Mouse (Mus musculus): Measurements from ENCODE around the gene Cacna2d4.

Cacna2d4 gene

GRCm38 (mm10) chr6:119220297-119220696 is 16.0 kb upstream of the Cacna2d4 start:
- intact Hi-C loops (cut with DNase I) = loop anchor here (2.0 kb wide), 2 partner anchors 129 to 213 kb away; no protein-coding TSS in a partner anchor

GRCm38 (mm10) chr6:119224451-119225195 is 11.7 kb upstream of the Cacna2d4 start:
- intact Hi-C loops (cut with DNase I) = no loop called here

DNA sequence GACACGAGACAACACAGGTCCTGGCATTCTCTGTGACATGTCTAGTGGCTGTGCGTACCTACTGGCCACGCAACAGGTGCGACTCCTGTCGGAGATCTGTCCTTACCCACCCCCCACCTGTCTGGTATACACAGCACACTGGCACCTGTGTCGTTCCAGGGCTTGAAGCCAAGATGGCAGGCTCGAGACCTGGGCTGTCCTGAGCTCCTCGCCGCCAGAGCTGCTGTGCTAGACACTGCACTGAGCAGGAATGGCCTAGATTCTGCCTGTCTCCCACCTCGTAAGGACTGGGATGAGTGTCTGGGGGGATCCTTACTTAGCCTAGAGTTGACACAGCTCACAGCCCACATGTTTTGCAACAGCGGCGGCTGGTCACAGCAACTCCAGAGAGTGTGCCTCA is 11.1 kb upstream of the Cacna2d4 start:
- intact Hi-C loops (cut with DNase I) = no loop called here

- intact Hi-C loops (cut with DNase I) = no loop called here
Measured at GRCm38 (mm10) chr6:119225731-119226130, 10.6 kb upstream of the Cacna2d4 start.

GRCm38 (mm10) chr6:119227001-119227400 is 9.3 kb upstream of the Cacna2d4 start:
- intact Hi-C loops (cut with DNase I) = no loop called here

GRCm38 (mm10) chr6:119228861-119229603 is 7.3 kb upstream of the Cacna2d4 start:
- intact Hi-C loops (cut with DNase I) = no loop called here

DNA sequence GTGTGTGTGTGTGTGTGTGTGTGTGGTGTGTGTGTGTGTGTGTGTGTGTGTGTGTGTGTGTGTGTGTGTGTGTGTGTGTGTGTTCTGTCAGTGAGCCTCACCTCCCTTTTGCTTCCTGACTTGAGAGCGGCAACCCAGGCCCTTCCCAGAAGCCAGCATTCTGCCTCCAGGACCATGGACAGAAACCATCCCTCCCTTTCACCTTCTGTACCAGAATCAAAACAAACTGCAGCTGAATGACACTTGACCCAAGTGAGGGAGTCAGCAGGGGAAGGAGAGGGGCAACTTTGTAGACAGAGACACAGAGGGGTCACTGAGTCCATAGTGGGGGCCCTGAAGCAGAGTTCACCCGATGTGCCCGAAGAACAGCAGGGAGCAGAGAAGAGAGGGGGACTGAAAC is 3.3 kb upstream of the Cacna2d4 start:
- intact Hi-C loops (cut with DNase I) = no loop called here

DNA sequence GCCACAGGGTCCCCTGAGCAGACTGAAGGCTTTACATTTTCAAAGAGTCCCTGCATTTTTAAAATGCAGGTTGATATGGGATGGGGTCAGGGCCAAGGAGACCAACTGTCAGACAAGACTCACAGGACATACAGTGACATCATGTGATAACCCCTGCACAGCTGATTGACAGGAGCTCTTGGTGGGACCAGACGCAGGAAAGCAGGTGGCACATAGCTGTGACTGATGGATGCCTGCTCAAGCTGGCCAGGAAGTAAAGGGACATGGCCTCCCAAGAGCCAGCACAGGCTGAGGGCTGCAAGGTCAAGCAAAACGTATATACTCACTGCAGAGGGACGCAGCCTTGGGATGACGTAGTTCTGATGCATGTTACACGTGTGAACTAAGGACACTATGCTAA is 885 bp upstream of the Cacna2d4 start:
- intact Hi-C loops (cut with DNase I) = loop anchor here (5.0 kb wide), 1 partner anchor 87 kb away; no protein-coding TSS in a partner anchor

DNA sequence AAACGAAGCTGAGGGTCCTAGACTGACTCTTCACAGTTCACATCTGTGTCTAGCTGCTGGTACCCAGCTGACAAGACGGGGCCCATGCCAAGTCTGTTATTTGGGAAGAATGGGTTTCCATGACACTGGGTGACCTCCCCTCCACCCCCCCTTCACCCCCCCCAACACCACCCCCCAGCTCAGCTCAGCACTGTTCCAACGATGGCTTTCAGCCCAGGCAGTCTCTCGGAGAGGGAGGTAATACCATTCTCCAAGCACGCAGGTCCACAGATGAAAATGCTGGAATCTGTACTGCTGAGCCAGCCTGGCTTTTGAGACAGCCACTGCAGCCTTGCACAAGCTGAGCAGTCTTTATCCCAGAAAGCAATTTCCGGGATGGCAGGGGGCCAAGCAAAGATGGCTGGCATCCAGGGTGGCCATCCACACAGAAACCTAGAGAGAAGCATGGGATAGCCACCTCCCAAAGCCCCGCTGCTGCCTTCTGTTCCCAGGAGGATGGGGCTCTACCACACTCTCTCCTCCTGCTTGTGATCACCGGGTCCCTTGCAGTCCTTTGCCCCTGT is 1.2 kb downstream of the Cacna2d4 start:
- intact Hi-C loops (cut with DNase I) = loop anchor here (5.0 kb wide), 1 partner anchor 85 kb away; no protein-coding TSS in a partner anchor

- intact Hi-C loops (cut with DNase I) = loop anchor here (5.0 kb wide), 1 partner anchor 83 kb away; no protein-coding TSS in a partner anchor
Measured at GRCm38 (mm10) chr6:119239341-119240005, 3.1 kb downstream of the Cacna2d4 start.

DNA sequence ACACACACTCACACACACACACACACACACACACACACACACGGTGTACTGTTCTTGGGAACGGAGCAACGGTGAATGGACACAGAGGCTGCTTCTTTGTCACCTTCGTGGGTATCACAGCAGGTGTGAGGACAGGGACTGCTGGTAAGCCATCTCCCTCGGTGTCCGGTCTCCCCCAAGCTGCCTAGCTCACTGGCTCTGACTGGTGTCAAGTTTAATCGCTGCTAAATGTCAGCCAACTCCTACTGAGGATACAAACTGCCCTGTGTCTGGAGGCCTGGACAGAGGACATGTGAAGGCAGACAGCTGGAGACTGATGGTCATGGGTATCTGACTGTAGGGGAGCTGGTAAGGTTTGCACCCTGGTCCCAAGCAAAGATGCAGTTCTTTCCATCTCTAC is 3.9 kb downstream of the Cacna2d4 start:
- intact Hi-C loops (cut with DNase I) = no loop called here

- intact Hi-C loops (cut with DNase I) = no loop called here
Measured at GRCm38 (mm10) chr6:119240871-119241705, 4.8 kb downstream of the Cacna2d4 start.

DNA sequence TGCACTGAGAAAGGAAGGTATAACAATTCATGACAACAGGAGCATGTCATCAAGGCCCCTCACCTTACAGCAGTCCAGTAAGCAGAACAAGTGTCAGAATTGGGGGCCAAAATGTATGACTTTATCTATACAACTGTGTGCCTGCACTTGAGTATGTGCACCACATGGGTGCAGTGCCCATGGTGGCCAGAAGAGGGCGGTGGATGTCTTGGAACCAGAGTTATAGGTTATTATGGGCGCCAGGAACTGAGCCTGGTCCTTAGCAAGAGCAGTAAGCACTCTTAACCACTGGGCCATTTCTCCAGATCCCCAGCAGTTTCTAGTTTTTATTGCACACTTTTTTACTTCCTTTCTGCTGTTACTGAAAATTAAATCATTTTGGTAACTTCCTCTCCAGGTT is 9.8 kb downstream of the Cacna2d4 start:
- intact Hi-C loops (cut with DNase I) = no loop called here

- intact Hi-C loops (cut with DNase I) = no loop called here
Measured at GRCm38 (mm10) chr6:119248578-119248977, 12.3 kb downstream of the Cacna2d4 start.

- intact Hi-C loops (cut with DNase I) = no loop called here
Measured at GRCm38 (mm10) chr6:119249726-119250125, 13.4 kb downstream of the Cacna2d4 start.

GRCm38 (mm10) chr6:119251704-119252103 is 15.4 kb downstream of the Cacna2d4 start:
- intact Hi-C loops (cut with DNase I) = no loop called here

DNA sequence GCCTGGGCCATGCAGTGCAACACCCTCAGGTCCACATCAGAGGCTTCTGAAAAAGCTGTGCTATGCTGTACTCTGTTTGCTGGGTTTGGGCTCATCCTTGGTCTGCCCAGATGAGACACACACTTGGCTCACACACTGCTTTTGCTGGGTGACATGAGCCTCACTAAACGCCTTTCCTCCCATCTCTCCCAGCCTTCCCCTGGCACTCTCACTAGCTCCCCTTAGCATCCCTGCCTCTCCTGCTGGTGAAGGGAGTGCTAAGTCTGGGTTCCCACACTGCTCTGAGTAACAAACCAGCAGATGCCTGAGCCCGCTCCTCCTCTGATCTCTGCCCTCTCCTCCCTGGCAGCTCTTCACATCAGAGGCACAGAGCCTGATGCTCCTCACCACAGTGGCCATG is 40.4 kb downstream of the Cacna2d4 start:
- intact Hi-C loops (cut with DNase I) = no loop called here

DNA sequence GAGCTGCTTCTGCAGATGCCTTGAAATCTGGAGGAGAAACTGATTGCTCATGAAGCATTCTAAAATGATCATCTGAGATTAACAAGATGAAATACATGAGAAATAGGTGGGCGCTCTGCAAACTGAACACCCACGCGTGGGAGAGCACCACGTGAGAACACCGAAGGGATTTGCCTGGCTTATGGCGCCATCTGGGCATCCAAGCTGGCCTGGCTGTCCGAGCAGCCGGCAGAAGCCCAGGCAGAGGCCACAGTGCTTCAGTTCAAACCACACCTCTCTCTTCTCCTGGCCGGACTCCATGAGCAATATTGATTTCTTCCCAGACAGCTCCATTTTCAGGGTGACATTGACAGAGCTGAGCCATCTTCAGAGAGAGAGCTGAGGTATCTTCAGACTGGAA is 44.4 kb downstream of the Cacna2d4 start:
- intact Hi-C loops (cut with DNase I) = no loop called here

DNA sequence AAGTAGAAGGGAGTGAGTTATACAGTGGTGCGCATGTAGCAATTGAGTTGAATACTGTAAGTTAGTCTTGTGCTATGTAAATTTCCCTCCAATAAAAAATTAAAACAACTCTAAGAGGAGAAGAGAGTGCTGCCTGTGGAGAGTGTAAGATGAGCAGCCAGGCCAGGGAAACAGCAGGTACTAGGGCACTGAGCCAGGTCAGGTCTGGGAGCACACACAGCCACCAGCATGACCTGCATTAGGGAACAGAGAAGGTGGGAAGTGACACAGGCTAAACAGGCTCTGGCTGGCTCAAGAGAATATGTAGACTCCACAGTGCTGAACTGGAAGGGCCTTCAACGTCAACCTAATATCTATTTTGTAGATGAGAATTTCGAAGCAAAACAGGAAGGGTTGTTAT is 65.0 kb downstream of the Cacna2d4 start:
- intact Hi-C loops (cut with DNase I) = no loop called here

DNA sequence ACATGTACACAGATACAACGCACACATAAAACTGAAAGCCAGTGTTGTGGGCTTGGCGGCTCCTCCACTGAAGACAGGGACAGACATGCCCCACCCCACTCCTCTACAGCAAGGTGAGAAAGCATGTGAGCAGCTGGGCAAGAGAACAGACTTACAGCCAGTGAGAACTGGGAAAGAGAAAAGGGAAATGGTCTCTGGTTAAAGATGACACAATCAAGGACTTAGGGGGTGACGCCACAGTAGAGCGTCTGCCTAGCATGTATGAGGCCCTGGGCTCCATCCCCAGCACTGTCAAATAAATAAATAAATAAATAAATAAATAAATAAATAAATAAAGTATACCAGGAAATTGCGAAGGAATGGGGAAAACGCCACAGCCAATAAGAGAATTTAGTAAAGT is 67.0 kb downstream of the Cacna2d4 start:
- intact Hi-C loops (cut with DNase I) = no loop called here

All from adrenal gland (tissue).